Comparison of ENCODE assay signal across 9 mouse cellular contexts in the genomic region with DNA sequence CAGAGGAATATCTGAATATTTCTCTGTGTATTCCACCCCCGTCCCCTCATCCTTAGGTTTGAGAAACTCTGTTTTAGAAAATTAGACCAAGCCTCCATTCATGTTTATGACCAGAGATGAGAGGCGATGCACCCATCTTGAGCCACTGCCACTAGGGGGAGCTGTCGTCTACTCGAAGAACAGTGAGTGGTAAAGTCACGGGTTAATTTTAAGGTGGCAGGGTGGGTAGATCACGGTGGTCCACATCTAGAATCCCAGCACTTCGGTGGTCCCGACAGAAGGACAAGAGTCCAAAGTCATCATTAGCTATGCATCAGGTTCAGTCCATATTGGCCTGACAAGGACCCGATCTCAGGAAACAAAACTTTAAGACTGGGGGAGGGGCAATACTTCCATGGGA. TPM values are rescaled to one million over a fixed set of nuclear protein-coding genes. Genes with fewer than 3 reads are reported as not detected.
DNase-seq lines count a peak whose midpoint lies in the region; ATAC-seq and TF ChIP-seq lines count a peak whose summit lies in the region.
"Had no signal": no experiment of that assay in that cellular context is flagged by ENCODE, and none has a peak within 500 bp of the region (broad histone marks: within the 10 kb centered on the region; RNA-seq: fewer than 3 reads in every experiment).

No protein-coding gene starts in this region.

- no peaks in the 10 kb centered on the region for H3K9me3 ChIP-seq in liver, embryonic 12.5 days (replicated peaks)
- no peaks in the 10 kb centered on the region for H3K9me3 ChIP-seq in limb, embryonic 11.5 days (ENCODE audit: control insufficient read depth, low read length)
- no peaks in the 10 kb centered on the region for H3K9me3 ChIP-seq in neural tube, embryonic 11.5 days (ENCODE audit: control insufficient read depth, low read length)

- peak; percentile 83 for TF ChIP-seq CTCF in bone marrow, adult 2 months (IDR thresholded peaks at IDR 0.05; ENCODE audit: control insufficient read depth, insufficient read depth, low read length)
- peak; percentile 84; the same call in 1 of the 2 replicates for TF ChIP-seq CTCF in embryonic fibroblast, embryonic 13.5 days (IDR thresholded peaks at IDR 0.05; ENCODE audit: borderline replicate concordance, insufficient read depth, low read length)

- no peak overlapping the region for H3K4me3 ChIP-seq in liver, embryonic 12.5 days
- no peak overlapping the region for H3K4me3 ChIP-seq in bone marrow, adult 2 months (replicated peaks; ENCODE audit: control insufficient read depth, low read depth, low read length)
- no peak overlapping the region for H3K4me3 ChIP-seq in embryonic fibroblast, embryonic 13.5 days (ENCODE audit: insufficient read depth, low read length)
- no peak overlapping the region for H3K4me3 ChIP-seq in limb, embryonic 11.5 days (ENCODE audit: low read depth, low read length)
- H3K4me3 ChIP-seq in neural tube, embryonic 11.5 days (ENCODE audit: low read depth, low read length): no peak overlapping the region
- H3K4me3 ChIP-seq: myocyte had no signal

- H3K27me3 ChIP-seq in liver, embryonic 12.5 days (replicated peaks): peaks cover 20% of the 10 kb centered on the region
- H3K27me3 ChIP-seq in limb, embryonic 11.5 days (ENCODE audit: control insufficient read depth, insufficient read depth, low read length): no peaks in the 10 kb centered on the region
- no peaks in the 10 kb centered on the region for H3K27me3 ChIP-seq in neural tube, embryonic 11.5 days (ENCODE audit: control insufficient read depth, insufficient read depth, low read length)

- no peak overlapping the region for H3K9ac ChIP-seq in liver, embryonic 12.5 days
- H3K9ac ChIP-seq in limb, embryonic 11.5 days (ENCODE audit: low read length): no peak overlapping the region
- H3K9ac ChIP-seq in neural tube, embryonic 11.5 days (ENCODE audit: low read length): no peak overlapping the region

- H3K36me3 ChIP-seq in liver, embryonic 12.5 days: no peaks in the 10 kb centered on the region
- H3K36me3 ChIP-seq in limb, embryonic 11.5 days (ENCODE audit: control insufficient read depth, insufficient read depth, low read length): no peaks in the 10 kb centered on the region
- no peaks in the 10 kb centered on the region for H3K36me3 ChIP-seq in neural tube, embryonic 11.5 days (ENCODE audit: control insufficient read depth, insufficient read depth, low read length)

- 9% methylated on average over 9 of the region's 9 CpGs for WGBS in liver, embryonic 12.5 days (ENCODE audit: insufficient replicate concordance)
- 10% methylated on average over 9 of the region's 9 CpGs for WGBS in bone marrow, adult 2 months
- 15% methylated on average over 9 of the region's 9 CpGs for WGBS in limb, embryonic 11.5 days
- WGBS in neural tube, embryonic 11.5 days: 13% methylated on average over 9 of the region's 9 CpGs

- no peaks in the 10 kb centered on the region for H3K4me1 ChIP-seq in liver, embryonic 12.5 days
- H3K4me1 ChIP-seq in bone marrow, adult 2 months (ENCODE audit: control insufficient read depth, insufficient read depth, low read length): no peaks in the 10 kb centered on the region
- no peaks in the 10 kb centered on the region for H3K4me1 ChIP-seq in embryonic fibroblast, embryonic 13.5 days (ENCODE audit: control insufficient read depth, insufficient read depth, low read length)
- H3K4me1 ChIP-seq in limb, embryonic 11.5 days (ENCODE audit: control insufficient read depth, insufficient read depth, low read length): no peaks in the 10 kb centered on the region
- no peaks in the 10 kb centered on the region for H3K4me1 ChIP-seq in neural tube, embryonic 11.5 days (ENCODE audit: control insufficient read depth, insufficient read depth, low read length)

- TF ChIP-seq POLR2A in bone marrow, adult 2 months (IDR thresholded peaks at IDR 0.05; ENCODE audit: borderline replicate concordance, control insufficient read depth, low read depth, low read length): no peak
- no peak for TF ChIP-seq POLR2A in embryonic fibroblast, embryonic 13.5 days (IDR thresholded peaks at IDR 0.05; ENCODE audit: low read depth, low read length)

- DNase-seq in liver: peak; percentile 72
- peak; percentile 82 for DNase-seq in induced T-regulatory cell, adult 2 months (ENCODE audit: low read depth)
- DNase-seq in limb, embryonic 11.5 days (ENCODE audit: low spot score): peak; percentile 67
- DNase-seq in neural tube, embryonic 11.5 days (ENCODE audit: low spot score): peak; percentile 61
- peak; percentile 90 for DNase-seq in thymus, postnatal 4 days

- no peak overlapping the region for H3K27ac ChIP-seq in liver, embryonic 12.5 days
- H3K27ac ChIP-seq in bone marrow, adult 2 months (ENCODE audit: control insufficient read depth, insufficient read depth, low read depth, low read length, poor library complexity): no peak overlapping the region
- H3K27ac ChIP-seq in embryonic fibroblast, embryonic 13.5 days (ENCODE audit: insufficient read depth, low read length): no peak overlapping the region
- H3K27ac ChIP-seq in limb, embryonic 11.5 days (replicated peaks; ENCODE audit: low read depth, low read length): no peak overlapping the region
- no peak overlapping the region for H3K27ac ChIP-seq in neural tube, embryonic 11.5 days (ENCODE audit: low read depth, low read length)

- ATAC-seq in liver, embryonic 12.5 days: no peak
- ATAC-seq in limb, embryonic 11.5 days (ENCODE audit: insufficient number of reproducible peaks, low FRiP score, low TSS enrichment, low read depth): no peak
- no peak for ATAC-seq in neural tube, embryonic 11.5 days (ENCODE audit: insufficient read depth, low FRiP score, low TSS enrichment)

- no peak overlapping the region for H3K4me2 ChIP-seq in liver, embryonic 12.5 days
- no peak overlapping the region for H3K4me2 ChIP-seq in limb, embryonic 11.5 days (ENCODE audit: low read depth, severe bottlenecking)
- H3K4me2 ChIP-seq in neural tube, embryonic 11.5 days (ENCODE audit: low read depth): no peak overlapping the region

RNA-seq across cellular contexts. Expression of a gene that starts 17.2 kb away (rescaled TPM):
- not detected in 2 replicates for polyA plus RNA-seq in liver, embryonic 12.5 days (2016; fragmentation: Nextera tagmentation; extraction: Ambion mirVana)
- polyA plus RNA-seq in bone marrow, adult 2 months (2011; ENCODE audit: insufficient read depth, insufficient read length, low replicate concordance, missing spikeins): not detected in 2 replicates
- not detected in 2 replicates for polyA plus RNA-seq in embryonic fibroblast, embryonic 13.5 days (2011; ENCODE audit: insufficient read length, low read depth, missing spikeins)
- polyA plus RNA-seq in limb, embryonic 11.5 days (2014; fragmentation: Nextera tagmentation; extraction: Ambion mirVana): not detected in 2 replicates
- not detected in 2 replicates for polyA plus RNA-seq in neural tube, embryonic 11.5 days (2014; fragmentation: Nextera tagmentation; extraction: Ambion mirVana)
- polyA plus RNA-seq: myocyte had no signal

RNA-seq across cellular contexts. Expression of a gene that starts 25.2 kb away (rescaled TPM):
- not detected in 2 replicates for polyA plus RNA-seq in liver, embryonic 12.5 days (2016; fragmentation: Nextera tagmentation; extraction: Ambion mirVana)
- polyA plus RNA-seq in bone marrow, adult 2 months (2011; ENCODE audit: insufficient read depth, insufficient read length, low replicate concordance, missing spikeins): not detected in 2 replicates
- polyA plus RNA-seq in embryonic fibroblast, embryonic 13.5 days (2011; ENCODE audit: insufficient read length, low read depth, missing spikeins): not detected in 2 replicates
- polyA plus RNA-seq in limb, embryonic 11.5 days (2014; fragmentation: Nextera tagmentation; extraction: Ambion mirVana): not detected in 2 replicates
- polyA plus RNA-seq in neural tube, embryonic 11.5 days (2014; fragmentation: Nextera tagmentation; extraction: Ambion mirVana): not detected in 2 replicates
- polyA plus RNA-seq: myocyte had no signal

RNA-seq across cellular contexts. Expression of a gene that starts 27.6 kb away (rescaled TPM):
- not detected in 2 replicates for polyA plus RNA-seq in liver, embryonic 12.5 days (2016; fragmentation: Nextera tagmentation; extraction: Ambion mirVana)
- polyA plus RNA-seq in bone marrow, adult 2 months (2011; ENCODE audit: insufficient read depth, insufficient read length, low replicate concordance, missing spikeins): not detected in 2 replicates
- polyA plus RNA-seq in embryonic fibroblast, embryonic 13.5 days (2011; ENCODE audit: insufficient read length, low read depth, missing spikeins): 0.44 and 0.92 TPM in 2 replicates
- 0.31 and 0.45 TPM in 2 replicates for polyA plus RNA-seq in limb, embryonic 11.5 days (2014; fragmentation: Nextera tagmentation; extraction: Ambion mirVana)
- 0.93 and 1.1 TPM in 2 replicates for polyA plus RNA-seq in neural tube, embryonic 11.5 days (2014; fragmentation: Nextera tagmentation; extraction: Ambion mirVana)

RNA-seq across cellular contexts. Expression of a gene that starts 36.5 kb away (rescaled TPM):
- polyA plus RNA-seq in liver, embryonic 12.5 days (2016; fragmentation: Nextera tagmentation; extraction: Ambion mirVana): 44.5 and 47.3 TPM in 2 replicates
- polyA plus RNA-seq in bone marrow, adult 2 months (2011; ENCODE audit: insufficient read depth, insufficient read length, low replicate concordance, missing spikeins): 21.2 and 37.5 TPM in 2 replicates
- polyA plus RNA-seq in embryonic fibroblast, embryonic 13.5 days (2011; ENCODE audit: insufficient read length, low read depth, missing spikeins): 60.4 and 65.2 TPM in 2 replicates
- 142 and 147 TPM in 2 replicates for polyA plus RNA-seq in limb, embryonic 11.5 days (2014; fragmentation: Nextera tagmentation; extraction: Ambion mirVana)
- 151 and 162 TPM in 2 replicates for polyA plus RNA-seq in neural tube, embryonic 11.5 days (2014; fragmentation: Nextera tagmentation; extraction: Ambion mirVana)

RNA-seq across cellular contexts. Expression of a gene that starts 43.3 kb away (rescaled TPM):
- polyA plus RNA-seq in liver, embryonic 12.5 days (2016; fragmentation: Nextera tagmentation; extraction: Ambion mirVana): 32.7 and 33.5 TPM in 2 replicates
- polyA plus RNA-seq in bone marrow, adult 2 months (2011; ENCODE audit: insufficient read depth, insufficient read length, low replicate concordance, missing spikeins): 53.8 and 62.7 TPM in 2 replicates
- 37.8 and 55.0 TPM in 2 replicates for polyA plus RNA-seq in embryonic fibroblast, embryonic 13.5 days (2011; ENCODE audit: insufficient read length, low read depth, missing spikeins)
- polyA plus RNA-seq in limb, embryonic 11.5 days (2014; fragmentation: Nextera tagmentation; extraction: Ambion mirVana): 118 and 119 TPM in 2 replicates
- 84.7 and 90.2 TPM in 2 replicates for polyA plus RNA-seq in neural tube, embryonic 11.5 days (2014; fragmentation: Nextera tagmentation; extraction: Ambion mirVana)
